ENCODE assay signal across 21 mouse cellular contexts in genomic region chr3:135644971-135645370, GRCm38 (mm10). TPM values are rescaled to one million over a fixed set of nuclear protein-coding genes. Genes with fewer than 3 reads are reported as not detected.
DNase-seq lines count a peak whose midpoint lies in the region; TF ChIP-seq lines count a peak whose summit lies in the region.
"Had no signal": no experiment of that assay in that cellular context is flagged by ENCODE, and none has a peak within 500 bp of the region (broad histone marks: within the 10 kb centered on the region; RNA-seq: fewer than 3 reads in every experiment).

No protein-coding gene starts in this region.

- WGBS in heart, adult 2 months, result 95% methylated on average over 3 of the region's 3 CpGs

- no peaks in the 10 kb centered on the region for H3K79me2 ChIP-seq in heart, adult 2 months (replicated peaks; ENCODE audit: control insufficient read depth, insufficient read depth, low read length)

- H3K27me3 ChIP-seq in heart, adult 2 months (ENCODE audit: control insufficient read depth, insufficient read depth, low read length), result no peaks in the 10 kb centered on the region
- H3K27me3 ChIP-seq in E14TG2a.4 (ENCODE audit: insufficient read depth, low read length), result no peaks in the 10 kb centered on the region
- H3K27me3 ChIP-seq: forebrain, embryonic 13.5 days; heart, embryonic 13.5 days; hindbrain, embryonic 13.5 days; Patski had no signal

- no peak overlapping the region for H3K27ac ChIP-seq in heart, adult 2 months
- no peak overlapping the region for H3K27ac ChIP-seq in left cerebral cortex, adult 2 months
- H3K27ac ChIP-seq: forebrain, embryonic 10.5 days; forebrain, embryonic 13.5 days; heart, embryonic 13.5 days; hindbrain, embryonic 13.5 days had no signal

- intact Hi-C loops in heart, adult 2 months (cut with DNase I), result loop anchor here (5.0 kb wide), 1 partner anchor 47 kb away; the partner anchor contains the start of gene Nfkb1
- intact Hi-C loops in heart, postnatal 25 days (cut with DNase I), result no loop called here
- intact Hi-C loops in left cerebral cortex, adult 2 months (cut with DNase I), result no loop called here
- intact Hi-C loops in left cerebral cortex, postnatal 10 days (cut with DNase I), result no loop called here

- DNase-seq in heart, adult 2 months, result no peak
- no peak for DNase-seq in heart, postnatal 25 days (ENCODE audit: low spot score)
- DNase-seq in left cerebral cortex, adult 2 months (ENCODE audit: extremely low spot score in 1 of 2, low spot score in 2 of 2), result no peak
- DNase-seq in left cerebral cortex, postnatal 10 days (ENCODE audit: extremely low spot score in 1 of 2, low spot score in 2 of 2), result no peak
- peak; percentile 56 for DNase-seq in R1 (ENCODE audit: low read depth, low spot score)
- DNase-seq in cerebellum, adult 18-20 months, result no peak
- no peak for DNase-seq in frontal cortex, postnatal 36 days (ENCODE audit: low spot score in 2 of 2)
- DNase-seq: adrenal gland, adult 8-10 months; adrenal gland, postnatal 25 days; cerebellum, adult 11-12 months; cerebellum, adult 9-10 months; cerebellum, postnatal 14 days; gastrocnemius, postnatal 36 days; heart, postnatal 14 days; kidney, adult 18-20 months had no signal

- no peak overlapping the region for H3K9ac ChIP-seq in heart, adult 2 months (ENCODE audit: low read depth, low read length)
- H3K9ac ChIP-seq: forebrain, embryonic 13.5 days; heart, embryonic 13.5 days; hindbrain, embryonic 13.5 days had no signal

- no peak overlapping the region for H3K4me3 ChIP-seq in heart, adult 2 months
- no peak overlapping the region for H3K4me3 ChIP-seq in left cerebral cortex, adult 2 months
- no peak overlapping the region for H3K4me3 ChIP-seq in E14TG2a.4 (replicated peaks; ENCODE audit: low read length)
- H3K4me3 ChIP-seq: forebrain, embryonic 10.5 days; forebrain, embryonic 13.5 days; heart, embryonic 13.5 days; hindbrain, embryonic 13.5 days had no signal

- no peak for TF ChIP-seq POLR2A in heart, adult 2 months (IDR thresholded peaks at IDR 0.05; ENCODE audit: insufficient read depth, low read depth, low read length)

- TF ChIP-seq CTCF in heart, adult 2 months (IDR thresholded peaks at IDR 0.05), result peak; percentile 27
- peak; percentile 1 for TF ChIP-seq CTCF in left cerebral cortex, adult 2 months (IDR thresholded peaks at IDR 0.05)
- TF ChIP-seq CTCF in E14TG2a.4 (conservative IDR thresholded peaks at IDR 0.05; ENCODE audit: low read length), result peak; percentile 60

- H3K4me1 ChIP-seq in heart, adult 2 months (ENCODE audit: control insufficient read depth, insufficient read depth, low read length), result peaks cover 7% of the 10 kb centered on the region; the same call in 1 of the 2 replicates
- H3K4me1 ChIP-seq in E14TG2a.4 (replicated peaks; ENCODE audit: low read depth, low read length), result peaks cover 23% of the 10 kb centered on the region
- H3K4me1 ChIP-seq: forebrain, embryonic 10.5 days; forebrain, embryonic 13.5 days; hindbrain, embryonic 13.5 days had no signal

- TF ChIP-seq EP300 in heart, adult 2 months (IDR thresholded peaks at IDR 0.05; ENCODE audit: insufficient read depth, low read depth, low read length), result no peak

- no peaks in the 10 kb centered on the region for H3K9me3 ChIP-seq in E14TG2a.4 (ENCODE audit: low read length)
- H3K9me3 ChIP-seq: forebrain, embryonic 10.5 days; forebrain, embryonic 13.5 days; heart, embryonic 13.5 days; hindbrain, embryonic 13.5 days had no signal

- no peaks in the 10 kb centered on the region; the same call in 1 of the 2 replicates for H3K36me3 ChIP-seq in heart, adult 2 months (ENCODE audit: control insufficient read depth, insufficient read depth, low read length)
- no peaks in the 10 kb centered on the region for H3K36me3 ChIP-seq in E14TG2a.4 (ENCODE audit: insufficient read depth, low read length)

RNA-seq across cellular contexts. Expression of gene Nfkb1, which starts 46.4 kb away (rescaled TPM):
- 10 to 100 TPM; 33.5 to 33.6 TPM for total RNA-seq in heart, adult 2 months (2021)
- 44.4 and 57.3 TPM in 2 replicates for polyA plus RNA-seq in heart, adult 2 months (2012; rRNA removed)
- total RNA-seq in heart, postnatal 25 days (2021), result 10 to 100 TPM; 37.1 to 38.5 TPM
- total RNA-seq in left cerebral cortex, adult 2 months (2021), result 10 to 100 TPM; 20.8 to 24.4 TPM
- 10 to 100 TPM; 16.9 to 18.3 TPM for total RNA-seq in left cerebral cortex, postnatal 10 days (2021)

Comparison
In these comparisons a context has a peak if more than half of its experiments do, and no peak if none do; other contexts are left out.
1. CTCF ChIP-seq: peak in every context shown above with its lines; median percentile 60 in E14TG2a.4; 27 in heart, adult 2 months; 1 in left cerebral cortex, adult 2 months.